Mouse (Mus musculus) A20 (cell line): ENCODE data around the gene Zfp872.
A peak's percentile ranks its signal among the peaks of the same experiment; 100 is the strongest.
"Not testable (repeated sequence)": the region's sequence is repeated elsewhere in the genome, so short reads cannot be mapped to it uniquely, and the experiment has no call there.

Experiments
- DNase-seq: peaks from one replicate; pipeline ENCODE4 v3.0.0-alpha.2; 2011; ENCODE audit warnings: low read depth, low spot score

Gene Zfp872

DNA sequence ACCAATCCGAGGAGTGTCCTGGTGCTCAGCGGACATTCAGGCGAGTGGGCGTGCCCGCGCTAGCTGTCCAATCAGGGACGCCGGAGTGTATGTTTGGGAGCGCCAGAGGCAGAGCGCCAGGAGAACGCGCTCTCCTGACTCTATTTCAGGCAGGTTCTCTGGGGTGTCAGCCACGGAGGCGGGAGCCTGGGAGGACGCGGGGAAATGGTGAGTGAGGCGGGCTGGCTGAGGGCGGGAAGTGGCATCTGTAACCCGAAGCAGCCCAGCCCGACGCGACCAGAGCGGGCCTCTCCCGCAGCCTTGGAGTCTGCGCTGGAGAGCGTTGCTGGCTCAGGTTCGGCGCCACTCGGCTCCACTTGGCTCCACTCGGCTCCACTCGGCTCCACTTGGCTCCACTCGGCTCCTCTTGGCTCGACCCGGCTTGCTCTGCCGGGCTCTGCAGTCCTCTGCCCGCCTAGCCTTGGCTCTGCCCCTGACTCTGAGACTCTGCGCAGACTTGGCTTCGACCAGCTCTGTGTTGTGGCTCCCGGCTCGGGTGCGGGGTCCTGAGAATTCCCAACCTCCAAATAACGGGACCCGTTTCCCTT is at the start of gene Zfp872:
Gene Zfp872, plus strand, starts transcription at position 66 of the 587 bp plus-strand sequence.
- DNase-seq = no peak

DNA sequence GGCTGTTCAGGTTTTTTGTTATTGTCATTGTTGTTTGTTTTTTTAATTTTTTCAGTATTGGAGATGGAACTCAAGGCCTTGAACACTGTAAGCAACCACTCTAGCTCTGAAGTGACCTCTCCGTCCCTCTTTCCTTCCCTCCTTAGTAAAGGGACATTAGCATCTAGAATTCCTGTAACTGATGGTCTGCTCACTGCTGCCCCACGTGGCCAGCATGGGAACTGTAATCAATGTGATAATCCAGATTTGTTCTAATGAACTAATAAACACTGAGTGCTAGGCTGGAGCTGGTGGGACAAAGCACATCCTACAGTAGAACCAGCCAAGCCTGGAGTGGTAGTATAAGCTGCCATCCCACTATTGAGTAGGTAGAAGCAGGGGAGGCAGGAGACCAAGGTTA is 49.4 kb upstream of the Zfp872 start:
- peak; percentile 29 for DNase-seq

DNA sequence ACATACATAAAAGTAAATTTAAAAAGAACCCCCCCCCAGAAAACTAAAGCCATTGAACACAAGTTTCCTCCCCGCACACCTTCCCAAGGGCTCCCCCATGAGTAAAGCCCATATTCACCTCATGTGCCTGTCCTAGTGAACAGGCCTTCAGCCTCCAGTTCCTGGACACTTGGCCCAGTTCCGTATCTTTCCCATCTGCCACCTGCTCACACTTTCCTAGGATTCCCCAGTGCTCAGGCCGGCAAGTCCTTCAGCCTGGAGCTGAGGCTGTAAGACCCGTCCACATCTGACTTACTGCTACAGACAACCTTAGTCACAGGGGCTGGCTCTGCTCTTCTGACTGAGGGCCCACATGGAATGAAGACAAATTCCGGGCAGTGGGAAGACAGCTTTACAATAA is 48.1 kb upstream of the Zfp872 start:
- no peak for DNase-seq

DNA sequence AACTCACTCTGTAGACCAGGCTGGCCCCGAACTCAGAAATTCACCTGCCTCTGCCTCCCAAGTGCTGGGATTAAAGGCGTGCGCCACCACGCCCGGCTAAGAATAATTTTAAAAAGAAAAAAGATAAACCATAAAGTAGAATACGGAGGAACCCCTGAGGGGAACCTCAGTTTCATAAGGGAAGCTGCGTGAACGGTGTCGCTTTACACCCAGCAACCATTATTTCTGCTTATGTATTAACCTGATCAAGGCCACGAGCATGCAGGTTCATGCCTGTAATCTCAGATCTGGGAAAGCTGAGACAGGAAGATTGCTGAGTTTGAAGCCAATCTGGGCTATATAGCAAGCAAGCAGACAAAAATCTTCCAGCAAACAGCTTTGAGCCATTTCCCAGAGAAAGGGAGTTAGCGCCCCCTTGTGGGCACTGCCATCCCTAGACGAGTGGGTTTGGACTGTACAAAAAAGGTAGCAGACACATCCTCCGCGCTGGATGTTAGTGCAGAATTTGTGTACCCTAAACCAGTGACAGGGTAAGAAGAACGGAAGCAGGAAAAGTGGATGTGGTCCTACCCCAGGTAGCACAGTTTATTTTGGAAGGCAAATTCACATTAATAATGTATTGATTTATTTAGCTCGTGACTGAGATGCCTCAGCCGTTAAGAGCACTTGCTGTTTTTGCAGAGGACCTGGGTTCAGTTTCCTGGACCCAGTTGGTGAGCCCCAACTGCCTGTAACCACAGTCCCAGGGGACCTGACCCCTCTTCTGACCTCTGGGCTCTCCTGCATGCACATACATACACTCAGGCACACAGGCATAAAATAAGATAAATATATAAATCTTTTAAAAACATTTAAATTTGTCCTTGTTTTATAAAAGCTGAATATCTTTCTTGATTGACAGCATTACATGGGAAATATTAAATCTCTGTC is 44.5 kb upstream of the Zfp872 start:
- DNase-seq = peak; percentile 86

DNA sequence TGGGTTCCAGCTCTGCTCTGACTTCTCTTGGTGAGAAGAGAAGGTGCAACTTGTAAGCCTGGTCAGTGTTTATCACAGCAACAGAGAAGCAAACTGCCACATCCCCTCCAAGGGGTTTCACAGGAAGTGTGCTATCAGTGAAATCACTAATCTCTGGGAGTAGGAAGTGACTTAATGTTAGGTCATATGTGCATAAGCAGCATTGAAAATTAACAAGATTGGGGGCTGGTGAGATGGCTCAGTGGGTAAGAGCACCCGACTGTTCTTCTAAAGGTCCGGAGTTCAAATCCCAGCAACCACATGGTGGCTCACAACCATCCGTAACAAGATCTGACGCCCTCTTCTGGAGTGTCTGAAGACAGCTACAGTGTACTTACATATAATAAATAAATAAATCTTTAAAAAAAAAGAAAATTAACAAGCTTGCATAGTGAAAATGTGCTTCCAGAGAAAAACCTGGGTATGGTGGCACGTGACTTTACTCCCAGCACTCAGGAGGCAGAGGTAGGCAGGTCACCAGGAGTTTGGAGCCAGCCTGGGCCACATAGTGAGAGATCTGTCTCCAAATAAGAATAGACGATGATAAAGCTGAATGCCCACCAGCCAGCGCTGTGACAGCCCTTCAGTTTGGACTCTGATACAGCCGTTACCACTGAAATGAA is 43.5 kb upstream of the Zfp872 start:
- DNase-seq = peak; percentile 29

DNA sequence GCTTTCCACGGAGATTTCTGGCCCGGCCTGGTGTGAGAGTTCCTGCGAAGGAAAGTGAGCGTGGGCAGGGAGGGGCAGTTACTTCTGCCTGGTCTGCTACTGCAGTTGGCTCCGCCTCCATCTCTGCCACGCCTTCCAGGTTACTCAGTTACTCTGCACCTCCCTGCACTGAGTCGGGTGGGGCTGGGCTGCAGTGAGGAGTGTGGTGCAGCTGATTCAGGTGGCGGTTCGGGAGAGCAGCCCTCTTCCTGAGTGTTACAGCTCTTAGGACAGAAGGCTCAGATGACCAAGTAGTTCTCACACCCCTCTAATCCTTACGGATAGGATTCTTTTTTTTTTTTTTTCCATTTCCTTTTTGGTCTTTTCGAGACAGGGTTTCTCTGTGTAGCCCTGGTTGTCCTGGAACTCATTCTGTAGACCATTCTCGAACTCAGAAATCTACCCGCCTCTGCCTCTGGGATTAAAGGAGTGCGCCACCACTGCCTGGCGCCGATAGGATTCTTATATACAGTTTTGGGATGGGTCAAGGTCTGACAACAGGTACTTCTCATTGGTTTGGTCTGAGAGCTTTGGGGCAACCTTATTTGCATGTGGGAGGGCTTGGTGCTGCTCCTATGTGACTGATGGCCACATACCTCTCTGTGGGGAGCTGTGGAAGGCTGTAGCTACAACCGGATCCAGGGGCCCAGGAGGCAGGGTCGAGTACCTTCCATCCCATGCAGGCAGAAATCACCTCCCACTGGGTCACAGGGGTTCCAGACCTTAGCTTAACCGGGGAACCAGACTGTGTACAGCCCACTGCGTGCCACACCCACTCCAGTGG is 38.3 kb upstream of the Zfp872 start:
- peak; percentile 74 for DNase-seq

DNA sequence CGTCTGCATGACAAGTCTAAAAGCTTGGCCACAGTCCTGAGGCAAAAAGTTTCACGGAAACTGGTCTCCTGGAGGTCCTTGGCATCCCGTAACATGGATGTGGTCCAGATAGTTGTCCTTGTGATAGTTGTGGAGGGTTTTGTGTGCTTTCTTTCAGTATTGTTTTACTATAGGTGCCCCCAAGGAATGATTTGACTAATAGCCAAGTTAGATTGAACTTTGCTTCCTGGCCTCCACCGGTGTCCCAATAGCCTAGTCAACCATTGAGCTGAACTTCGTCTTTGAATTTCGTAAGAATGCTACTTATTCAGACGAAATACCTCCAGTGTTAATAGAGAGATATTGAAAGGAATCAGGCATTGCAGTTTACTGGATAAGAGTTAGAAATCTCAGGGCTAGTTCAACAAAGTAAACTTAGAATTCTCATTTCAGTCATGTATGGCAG is 37.6 kb upstream of the Zfp872 start:
- DNase-seq = not testable (repeated sequence)

DNA sequence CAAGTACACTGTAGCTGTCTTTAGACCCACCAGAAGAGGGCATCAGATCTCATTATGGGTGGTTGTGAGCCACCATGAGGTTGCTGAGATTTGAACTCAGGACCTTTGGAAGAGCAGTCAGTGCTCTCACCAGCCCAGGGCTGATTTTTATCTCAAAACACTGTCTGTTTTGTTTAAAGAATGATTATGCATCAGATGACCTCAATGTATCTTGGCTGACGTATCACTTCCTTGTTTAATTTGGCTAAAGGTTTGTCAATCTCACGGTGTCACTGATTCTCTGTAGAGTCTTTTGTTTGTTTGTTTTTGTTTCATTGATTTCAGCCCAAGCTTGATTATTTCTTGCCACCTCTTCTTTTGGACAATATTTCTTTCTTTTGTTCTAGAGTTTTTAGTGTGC is 36.9 kb upstream of the Zfp872 start:
- DNase-seq = no peak

DNA sequence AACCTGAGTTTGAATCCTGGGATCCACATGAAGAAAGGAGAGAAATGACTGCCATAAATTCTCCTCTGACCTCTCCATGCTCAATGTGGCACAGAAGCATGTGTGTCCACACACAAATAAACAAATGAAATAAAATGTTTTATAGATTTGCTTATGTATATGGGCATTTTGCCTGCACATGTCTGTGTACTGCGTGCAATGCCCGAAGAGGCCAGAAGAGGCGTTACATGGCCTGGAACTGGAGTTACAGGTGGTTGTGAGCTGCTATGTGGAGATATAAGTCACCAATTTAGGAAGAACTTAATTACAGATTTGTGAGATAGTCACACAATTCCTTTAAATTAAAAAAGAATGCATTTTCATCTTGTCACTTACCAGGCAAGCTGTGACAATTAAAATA is 34.1 kb upstream of the Zfp872 start:
- peak; percentile 19 for DNase-seq

DNA sequence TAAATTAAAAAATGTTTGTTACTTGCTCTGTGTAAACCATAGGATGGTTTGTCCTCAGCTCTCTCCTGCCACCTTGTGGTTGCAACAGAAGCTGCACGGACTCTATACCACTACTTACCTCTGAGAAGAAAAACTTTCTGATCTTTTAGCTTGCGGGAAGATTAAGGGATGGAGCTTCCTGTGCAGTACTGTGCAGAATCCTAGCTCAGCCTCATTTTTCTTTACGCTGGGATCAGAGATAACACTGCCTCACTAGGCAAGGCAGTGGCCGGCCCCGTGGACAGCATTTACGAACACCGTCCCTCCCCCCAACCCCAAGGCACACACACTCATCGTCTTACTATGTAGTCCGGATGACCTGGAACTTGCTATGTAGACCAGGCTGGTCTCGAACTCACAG is 32.3 kb upstream of the Zfp872 start:
- peak; percentile 71 for DNase-seq

DNA sequence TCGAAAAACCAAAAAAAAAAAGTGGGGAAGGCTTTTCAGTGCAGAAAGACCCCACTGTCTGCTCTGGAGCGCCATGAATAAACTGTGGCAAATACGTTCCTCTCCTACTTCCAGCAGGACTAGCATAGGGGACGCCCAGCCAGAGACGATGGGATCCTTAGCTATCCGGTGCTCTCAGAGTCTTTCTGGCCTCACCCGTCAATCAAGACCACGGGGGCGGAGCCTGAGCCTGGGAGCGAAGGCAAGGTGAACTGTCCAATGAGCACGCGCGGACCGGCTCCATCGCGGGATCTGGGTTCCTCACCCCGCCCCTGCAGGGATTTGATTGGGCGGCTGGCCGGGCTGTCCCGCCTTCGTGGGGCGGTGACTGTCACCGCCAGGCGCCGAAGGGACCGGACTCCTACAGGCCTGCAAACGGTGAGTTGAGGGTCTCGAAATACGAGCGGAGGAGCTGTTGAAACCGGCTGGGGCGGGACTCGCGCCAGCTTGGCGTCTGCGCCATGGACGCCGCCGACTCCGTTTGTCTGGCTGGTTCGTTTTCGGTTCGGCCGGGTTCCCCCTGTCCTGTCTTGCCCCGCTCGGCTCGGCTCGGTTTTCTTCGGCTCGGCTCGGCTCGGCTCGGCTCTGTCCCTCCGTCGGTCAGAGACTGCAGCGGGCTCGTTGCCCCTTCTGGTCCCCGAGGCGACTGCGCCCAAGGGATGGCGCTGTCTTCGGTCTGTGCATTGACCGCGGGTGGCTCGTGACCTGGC is 31.2 kb upstream of the Zfp872 start, which contains the start of gene Pigyl:
Gene Pigyl, plus strand, starts transcription at position 350 of the 749 bp plus-strand sequence.
- peak; percentile 94 for DNase-seq

DNA sequence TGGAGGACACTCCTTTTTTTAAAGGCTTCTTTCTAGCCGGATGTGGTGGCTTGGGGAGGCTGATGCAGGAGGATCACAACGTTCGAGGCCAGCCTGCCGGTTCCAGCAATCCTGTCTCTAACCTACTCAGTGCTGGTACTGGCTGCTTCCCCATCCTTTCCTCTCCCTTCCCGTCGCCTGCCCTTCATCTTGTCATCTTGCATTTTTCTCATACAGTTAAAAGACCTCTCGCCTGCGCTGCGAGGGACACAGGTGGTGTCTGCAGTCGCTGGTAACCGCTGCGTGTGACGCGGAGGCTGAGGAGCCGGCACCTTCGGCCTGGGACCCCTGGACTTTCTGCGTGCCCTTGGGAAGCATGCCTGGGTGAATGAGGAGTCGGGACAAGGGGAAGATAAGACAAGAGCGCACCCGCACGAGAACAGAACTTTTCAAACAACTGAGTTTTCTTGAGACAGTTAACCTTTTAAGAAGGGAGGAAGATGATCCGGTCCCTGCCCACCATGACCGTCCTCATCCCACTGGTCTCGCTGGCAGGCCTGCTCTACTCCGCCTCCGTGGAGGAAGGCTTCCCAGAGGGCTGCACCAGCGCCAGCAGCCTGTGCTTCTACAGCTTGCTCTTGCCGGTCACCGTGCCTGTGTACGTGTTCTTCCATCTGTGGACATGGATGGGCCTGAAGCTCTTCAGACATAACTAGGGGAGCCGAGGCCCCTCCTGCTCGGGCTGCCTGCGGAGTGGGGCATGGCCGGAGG is 30.2 kb upstream of the Zfp872 start:
- no peak for DNase-seq

DNA sequence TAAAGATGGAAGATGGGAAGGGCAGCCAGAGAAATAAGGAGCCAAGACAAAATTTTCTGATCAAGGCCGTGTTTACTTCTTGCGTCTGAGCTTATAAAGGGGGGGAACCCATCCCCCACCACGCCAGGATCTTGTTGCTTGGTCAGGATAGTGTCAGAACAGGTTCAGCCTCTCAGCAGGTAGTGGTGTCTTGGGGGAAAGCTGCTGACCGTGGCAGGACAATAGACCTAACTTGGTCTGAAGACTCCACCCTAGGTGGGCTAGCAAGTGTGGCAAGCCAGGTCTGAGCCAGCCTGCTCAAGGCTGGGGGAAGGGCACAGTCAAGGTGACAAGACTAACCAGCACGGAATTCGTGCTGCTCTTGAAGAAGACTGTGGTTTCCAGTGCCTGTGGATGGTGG is 26.6 kb upstream of the Zfp872 start:
- no peak for DNase-seq

DNA sequence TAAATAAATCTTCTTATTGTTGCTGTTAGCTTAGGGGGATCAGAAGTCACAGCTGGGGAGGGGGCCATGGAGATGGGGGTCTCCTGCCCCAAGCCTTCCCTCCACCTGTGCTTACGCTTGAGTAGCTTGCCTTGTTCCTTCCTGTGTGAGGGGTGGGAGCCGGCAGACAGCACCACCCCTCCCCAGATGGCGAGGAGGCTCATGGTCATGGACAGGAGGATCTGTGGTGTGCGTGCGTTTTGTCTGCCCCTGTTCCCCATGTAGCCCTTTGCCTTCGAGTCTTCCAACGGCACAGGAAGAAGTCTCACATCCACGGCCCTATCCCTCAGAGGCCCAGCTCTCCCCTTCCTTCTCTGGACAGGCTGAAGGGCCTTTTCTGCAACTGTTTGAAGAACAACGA is 25.6 kb upstream of the Zfp872 start:
- DNase-seq = no peak

DNA sequence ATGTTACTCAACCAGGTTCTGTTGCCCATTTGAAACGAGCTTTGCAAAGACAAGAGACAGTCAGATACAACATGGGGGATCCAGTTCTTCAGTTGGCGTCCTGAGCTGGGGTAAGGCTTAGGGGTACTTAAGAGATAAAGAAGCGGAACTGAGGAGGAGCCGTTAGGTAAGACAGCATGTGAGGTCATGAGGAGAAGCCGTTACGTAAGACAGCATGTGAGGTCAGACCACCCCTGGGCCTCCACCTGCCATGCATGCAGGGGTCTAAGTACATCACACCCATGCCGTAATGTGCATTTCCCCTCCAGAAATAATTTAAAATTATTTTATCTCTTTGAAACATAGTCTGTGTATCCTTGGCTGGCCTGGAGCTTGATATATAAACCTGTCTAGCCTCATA is 25.0 kb upstream of the Zfp872 start:
- DNase-seq = no peak

DNA sequence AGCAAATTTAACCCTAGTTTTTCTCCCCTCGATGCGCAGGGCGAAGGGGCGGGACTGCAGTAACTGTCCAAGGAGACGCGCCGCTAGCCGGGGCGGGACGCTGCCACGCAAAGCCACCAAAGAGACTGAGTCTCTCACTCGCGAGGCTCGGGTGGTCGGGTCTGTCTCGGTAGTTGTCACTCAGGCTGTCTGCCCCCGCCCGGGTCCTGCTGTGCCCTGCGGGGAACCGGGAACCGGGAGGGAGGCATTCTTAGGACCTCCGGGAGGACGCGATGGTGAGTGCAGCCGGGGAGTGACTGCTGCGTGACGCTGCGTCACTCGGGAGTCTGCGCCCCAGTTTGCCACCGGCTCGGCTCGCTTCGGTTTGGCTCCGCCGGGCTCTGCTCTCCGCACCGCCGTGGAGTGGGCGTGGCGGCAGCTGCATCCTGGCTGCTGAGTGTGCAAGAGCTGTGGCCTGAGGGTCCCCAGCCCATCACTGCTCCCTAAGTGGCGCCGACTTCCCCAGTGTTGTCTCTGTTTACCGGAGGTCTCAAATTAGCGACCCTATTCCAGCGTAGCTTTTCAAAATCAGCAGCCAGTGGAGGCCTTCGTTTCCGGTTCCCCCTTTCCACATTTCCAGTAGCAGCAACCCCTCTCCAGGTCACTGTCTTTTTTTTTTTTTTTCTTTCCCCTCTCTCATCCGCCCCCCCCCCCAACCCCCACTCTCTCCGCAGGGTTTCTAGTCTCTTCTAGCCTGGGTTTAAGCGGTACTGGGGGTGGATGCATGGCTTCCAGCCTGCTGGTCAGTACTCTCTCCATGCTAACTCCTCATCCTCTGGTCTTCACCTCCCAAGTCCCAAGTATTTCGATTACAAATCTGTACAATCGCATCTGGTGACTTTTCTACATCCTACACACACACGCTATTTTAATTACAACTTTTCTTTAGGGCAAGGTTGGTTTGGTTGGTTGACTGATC is 22.9 kb upstream of the Zfp872 start:
- no peak for DNase-seq

DNA sequence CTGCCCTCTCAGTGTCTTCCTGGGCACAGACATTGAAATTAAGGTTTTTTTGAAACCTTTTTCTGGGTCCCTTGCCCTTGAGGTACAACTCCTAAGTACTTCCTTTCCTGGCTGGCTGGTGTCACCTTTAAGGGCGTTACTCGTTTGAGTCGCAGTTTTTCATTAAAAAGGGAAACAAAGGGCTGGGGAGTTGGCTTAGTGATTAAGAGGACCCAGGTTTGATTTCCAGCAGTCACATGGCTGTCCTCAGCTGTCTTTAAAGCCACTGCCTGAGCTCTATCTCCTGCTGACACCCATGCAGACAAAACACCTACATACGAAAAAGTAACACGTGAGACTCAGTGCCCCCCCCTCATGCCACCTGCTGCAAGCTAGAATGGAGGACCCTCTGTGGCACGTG is 21.9 kb upstream of the Zfp872 start:
- no peak for DNase-seq

DNA sequence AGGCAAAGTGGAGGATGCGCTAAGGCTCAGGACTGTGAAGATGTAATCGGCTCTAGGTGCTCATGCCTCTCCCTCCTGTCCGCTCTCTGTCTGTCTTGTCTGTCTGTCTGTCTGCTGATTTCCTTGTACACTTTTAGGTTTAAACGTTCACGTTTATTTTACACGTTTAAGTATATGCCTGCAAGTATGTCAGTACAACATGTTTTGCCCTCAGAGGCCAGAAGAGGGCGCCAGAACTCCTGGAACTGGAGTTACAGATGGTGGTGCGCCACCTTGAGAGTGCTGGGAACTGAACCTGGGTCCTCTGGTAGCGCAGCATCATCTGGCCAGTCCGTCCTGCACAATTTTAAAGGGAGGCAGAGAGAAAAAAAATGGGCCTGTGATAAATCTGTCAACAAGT is 21.2 kb upstream of the Zfp872 start:
- DNase-seq = no peak

DNA sequence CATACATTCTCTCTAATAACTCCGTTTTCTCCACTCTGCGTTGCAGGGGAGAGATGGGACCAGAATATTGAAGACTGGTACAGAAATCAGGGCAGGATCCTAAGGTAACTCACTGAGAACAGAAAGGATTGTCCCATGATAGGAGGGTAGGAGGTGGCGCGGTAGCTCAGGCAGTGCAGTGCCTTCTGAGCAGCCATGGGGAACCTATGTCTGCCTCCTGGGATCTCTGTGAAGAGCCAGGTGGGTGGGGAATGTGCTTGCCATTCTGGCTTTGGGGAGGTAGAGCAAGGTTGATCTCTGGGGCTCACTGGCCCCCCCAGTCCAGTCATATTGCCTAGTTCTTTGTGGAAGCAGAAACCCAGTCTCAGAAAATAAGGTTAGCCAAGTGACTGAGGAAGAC is 20.1 kb upstream of the Zfp872 start:
- no peak for DNase-seq
